Mouse (Mus musculus) midbrain, embryonic 11.5 days (tissue): ENCODE measurements at regions not wholly inside any gene's neighbourhood (a gene's known extent, or its start where the extent isn't known, plus 50 kb on each side); places are given as distances from the start of the nearest gene placed in this dataset.

Experiments
- ATAC-seq: fragments of 200-750 bp; cut with Nextera tagmentation; 2 replicates; pipeline ENCODE4 v1.8.0; 2017; ENCODE audit warnings: moderate TSS enrichment, moderate library complexity; ENCODE audit not compliant: low FRiP score
- DNase-seq: peaks from one replicate; pipeline ENCODE4 v3.0.0; 2015; ENCODE audit warnings: low spot score; ENCODE audit errors: missing footprints
- H3K27ac ChIP-seq: fragments of 300-500 bp; sonication (generic); 2 replicates; pipeline ENCODE4 v1.5.1; 2014; ENCODE audit warnings: low read depth, low read length
- H3K27me3 ChIP-seq: fragments of 300-500 bp; sonication (generic); 2 replicates; pipeline ENCODE4 v1.6.1; 2014; ENCODE audit warnings: mild to moderate bottlenecking, low read length, moderate library complexity, mixed read lengths; ENCODE audit not compliant: control insufficient read depth, insufficient read depth
- H3K36me3 ChIP-seq: fragments of 300-500 bp; sonication (generic); 2 replicates; pipeline ENCODE4 v1.6.1; 2014; ENCODE audit warnings: mild to moderate bottlenecking, low read length, moderate library complexity, mixed read lengths; ENCODE audit not compliant: control insufficient read depth, insufficient read depth
- H3K4me1 ChIP-seq: fragments of 300-500 bp; sonication (generic); 2 replicates; pipeline ENCODE4 v1.6.1; 2014; ENCODE audit warnings: low read length; ENCODE audit not compliant: control insufficient read depth, insufficient read depth
- H3K4me2 ChIP-seq: fragments of 300-500 bp; sonication (generic); 2 replicates; pipeline ENCODE4 v1.6.1; 2014; ENCODE audit warnings: mild to moderate bottlenecking, moderate library complexity
- H3K4me3 ChIP-seq: fragments of 300-500 bp; sonication (generic); 2 replicates; pipeline ENCODE4 v1.5.1; 2014; ENCODE audit warnings: low read depth, low read length
- H3K9ac ChIP-seq: fragments of 300-500 bp; sonication (generic); 2 replicates; pipeline ENCODE4 v1.6.1; 2014; ENCODE audit warnings: low read length
- H3K9me3 ChIP-seq: fragments of 300-500 bp; sonication (generic); 2 replicates; pipeline ENCODE4 v1.6.1; 2016; ENCODE audit warnings: low read length; ENCODE audit not compliant: control insufficient read depth
- WGBS: fragments of 180-500 bp; shearing (Covaris S2); extraction: QIAGEN DNeasy Blood & Tissue Kit; methylation state at CpG from one replicate; pipeline ENCODE4 v1.1.7; 2014; 5-methylcytosine and 5-hydroxymethylcytosine counted together

GRCm38 (mm10) chr12:15536852-15537368 is 279.8 kb downstream of the Trib2 start:
- Histone ChIP-seq H3K4me1 (no peaks in the 10 kb centered on the region), H3K27ac (no peak overlapping the region), H3K4me2 (no peak overlapping the region), H3K4me3 (no peak overlapping the region), H3K36me3 (no peaks in the 10 kb centered on the region), H3K27me3 (no peaks in the 10 kb centered on the region), H3K9ac (no peak overlapping the region), H3K9me3 (no peaks in the 10 kb centered on the region)
- no peak for DNase-seq
- no peak for ATAC-seq
- 80% methylated on average over 8 of the region's 8 CpGs for WGBS

- H3K4me3 ChIP-seq = no peak overlapping the region
Observed at GRCm38 (mm10) chr12:15536247-15536646, 280.5 kb downstream of the Trib2 start.

DNA sequence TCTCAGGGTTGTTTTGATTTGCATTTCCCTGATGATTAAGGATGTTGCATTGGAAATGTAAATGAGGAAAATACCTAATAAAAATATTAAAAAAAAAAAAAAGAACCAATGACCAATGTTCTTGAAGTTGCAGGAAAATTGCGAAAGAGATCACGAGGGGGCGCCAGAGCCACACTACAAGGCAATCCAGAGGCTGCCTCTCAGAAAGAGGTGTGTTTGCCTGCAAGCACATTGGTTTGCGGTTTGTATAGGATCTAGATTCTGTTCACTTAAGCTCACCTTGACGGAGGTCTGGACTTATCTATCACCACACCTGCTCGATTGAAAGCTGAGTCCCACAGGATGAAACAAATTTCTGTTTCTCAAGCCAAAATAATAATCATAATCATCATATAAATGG is 280.9 kb downstream of the Trib2 start:
- 10% methylated on average over 6 of the region's 6 CpGs for WGBS
- Histone ChIP-seq H3K4me2 (no peak overlapping the region), H3K27ac (no peak overlapping the region), H3K27me3 (no peaks in the 10 kb centered on the region), H3K4me3 (no peak overlapping the region), H3K9ac (no peak overlapping the region), H3K36me3 (no peaks in the 10 kb centered on the region), H3K9me3 (no peaks in the 10 kb centered on the region), H3K4me1 (no peaks in the 10 kb centered on the region)
- DNase-seq (peak; percentile 99), ATAC-seq (peak; percentile 70; the same call in 1 of the 2 replicates)

More at GRCm38 (mm10) chr12:15536247-15536646, 280.5 kb downstream of the Trib2 start:
- Histone ChIP-seq H3K36me3 (no peaks in the 10 kb centered on the region), H3K9ac (no peak overlapping the region), H3K27ac (no peak overlapping the region), H3K4me1 (no peaks in the 10 kb centered on the region), H3K9me3 (no peaks in the 10 kb centered on the region), H3K27me3 (no peaks in the 10 kb centered on the region), H3K4me2 (no peak overlapping the region)
- ATAC-seq = no peak; the same call in 1 of the 2 replicates
- DNase-seq = no peak
- 89% methylated on average over 5 of the region's 5 CpGs for WGBS

- 46% methylated on average over 4 of the region's 4 CpGs for WGBS
- no peak for DNase-seq
Observed at GRCm38 (mm10) chr12:15520783-15521407, 295.8 kb downstream of the Trib2 start.

DNA sequence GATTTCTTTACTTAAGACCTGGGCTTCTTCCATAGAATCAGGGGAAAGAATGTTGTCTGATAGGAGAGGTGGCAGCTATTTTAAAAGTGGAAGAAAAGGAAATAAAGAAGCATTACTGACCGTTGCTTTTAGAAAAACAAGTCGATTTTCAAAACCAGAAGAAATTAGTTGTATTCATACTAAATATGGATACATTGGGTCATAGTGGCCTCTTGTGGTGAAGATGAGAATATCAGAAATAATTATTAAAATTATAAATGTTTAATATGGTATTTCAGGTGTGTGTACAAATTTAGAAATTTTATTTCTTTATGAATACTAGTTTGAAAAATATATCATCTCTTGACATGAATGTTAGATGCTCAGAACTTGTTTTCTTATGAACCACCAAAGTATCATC is 304.7 kb downstream of the Trib2 start:
- H3K36me3 ChIP-seq = no peaks in the 10 kb centered on the region
- no peak overlapping the region for H3K9ac ChIP-seq
- no peak overlapping the region for H3K4me3 ChIP-seq
- H3K9me3 ChIP-seq = no peaks in the 10 kb centered on the region
- 67% methylated on average over 2 of the region's 2 CpGs for WGBS
- no peak overlapping the region for H3K27ac ChIP-seq
- no peak overlapping the region for H3K4me2 ChIP-seq
- no peaks in the 10 kb centered on the region for H3K4me1 ChIP-seq
- ATAC-seq = no peak
- no peak for DNase-seq
- H3K27me3 ChIP-seq = no peaks in the 10 kb centered on the region

More at GRCm38 (mm10) chr12:15520783-15521407, 295.8 kb downstream of the Trib2 start:
- no peak for ATAC-seq
- H3K4me3 ChIP-seq = no peak overlapping the region
- no peaks in the 10 kb centered on the region for H3K9me3 ChIP-seq
- H3K4me1 ChIP-seq = no peaks in the 10 kb centered on the region
- no peaks in the 10 kb centered on the region for H3K36me3 ChIP-seq
- H3K27me3 ChIP-seq = no peaks in the 10 kb centered on the region
- no peak overlapping the region for H3K9ac ChIP-seq
- no peak overlapping the region for H3K4me2 ChIP-seq
- H3K27ac ChIP-seq = no peak overlapping the region

DNA sequence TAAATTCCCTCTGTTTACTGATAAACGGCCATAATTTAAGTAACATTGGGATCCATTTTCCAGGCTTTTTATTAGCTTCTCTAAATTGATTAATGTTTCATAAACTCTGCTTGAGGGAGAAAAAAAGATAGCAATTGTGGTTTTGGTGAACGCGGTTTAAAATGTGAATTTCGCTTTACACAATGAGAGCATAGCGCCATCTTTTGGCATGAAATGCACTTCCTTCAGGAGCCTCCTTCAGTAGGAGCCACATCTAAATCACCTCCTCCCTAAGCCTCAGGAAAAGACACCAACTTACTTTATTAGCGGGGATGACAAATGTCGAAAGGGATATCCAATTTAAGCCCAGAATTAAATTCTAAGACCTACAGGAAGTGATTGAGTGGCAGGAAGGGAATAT is 309.1 kb downstream of the Trib2 start:
- H3K9me3 ChIP-seq = no peaks in the 10 kb centered on the region
- H3K27me3 ChIP-seq = no peaks in the 10 kb centered on the region
- H3K9ac ChIP-seq = no peak overlapping the region
- H3K27ac ChIP-seq = no peak overlapping the region
- no peak overlapping the region for H3K4me3 ChIP-seq
- DNase-seq (peak; percentile 89), ATAC-seq (no peak)
- no peak overlapping the region for H3K4me2 ChIP-seq
- WGBS = 28% methylated on average over 7 of the region's 7 CpGs
- H3K36me3 ChIP-seq = no peaks in the 10 kb centered on the region
- H3K4me1 ChIP-seq = no peaks in the 10 kb centered on the region

GRCm38 (mm10) chr12:15493640-15494039 is 323.1 kb downstream of the Trib2 start:
- Histone ChIP-seq H3K36me3 (no peaks in the 10 kb centered on the region), H3K4me2 (no peak overlapping the region), H3K4me3 (no peak overlapping the region), H3K9me3 (no peaks in the 10 kb centered on the region), H3K27ac (no peak overlapping the region), H3K4me1 (no peaks in the 10 kb centered on the region), H3K9ac (no peak overlapping the region), H3K27me3 (no peaks in the 10 kb centered on the region)
- ATAC-seq (no peak), DNase-seq (no peak)
- WGBS = 88% methylated on average over 2 of the region's 2 CpGs

DNA sequence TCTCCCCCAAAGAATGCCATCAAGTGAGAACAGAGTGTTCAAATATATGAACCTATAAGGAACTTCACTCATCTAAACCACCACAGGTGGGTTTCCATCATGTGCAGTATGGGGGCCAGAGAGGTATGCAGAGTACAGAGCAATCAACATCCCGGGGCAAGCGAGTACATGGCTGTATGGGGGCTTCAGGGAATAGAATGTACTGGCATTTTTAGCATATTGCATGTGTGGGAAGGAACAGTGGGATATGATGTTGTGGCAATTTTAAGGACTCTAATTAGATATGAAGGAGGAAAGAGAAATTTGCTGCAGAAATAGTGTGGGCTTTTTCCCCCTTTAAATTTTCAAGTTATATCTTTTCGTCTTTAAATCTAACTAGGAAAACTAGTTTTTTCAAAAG is 344.0 kb downstream of the Trib2 start:
- Histone ChIP-seq H3K9me3 (no peaks in the 10 kb centered on the region), H3K27ac (no peak overlapping the region), H3K27me3 (no peaks in the 10 kb centered on the region), H3K4me2 (no peak overlapping the region), H3K36me3 (no peaks in the 10 kb centered on the region), H3K4me1 (no peaks in the 10 kb centered on the region), H3K9ac (no peak overlapping the region), H3K4me3 (no peak overlapping the region)
- 89% methylated on average over 3 of the region's 3 CpGs for WGBS
- ATAC-seq (no peak), DNase-seq (no peak)

DNA sequence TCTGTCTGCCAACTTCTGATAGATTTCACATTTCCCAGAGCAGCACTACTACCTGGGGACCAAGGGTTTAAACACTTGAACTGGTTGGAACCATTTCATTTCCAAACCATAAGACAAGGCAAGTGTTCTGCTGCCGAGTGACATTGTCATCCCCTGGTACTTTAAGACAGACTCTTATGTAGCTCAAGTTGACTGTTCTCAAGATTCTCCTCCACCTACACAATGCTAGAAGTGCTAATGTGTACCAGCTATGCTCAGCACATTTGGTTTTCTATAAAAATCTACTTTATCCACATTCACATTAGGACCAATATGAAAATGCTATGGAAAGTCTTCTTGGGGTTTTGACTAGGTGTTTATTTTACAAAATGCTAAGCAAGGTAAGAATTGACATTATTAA is 357.3 kb downstream of the Trib2 start:
- DNase-seq (no peak), ATAC-seq (no peak)
- H3K4me2 ChIP-seq = no peak overlapping the region
- H3K9me3 ChIP-seq = no peaks in the 10 kb centered on the region
- no peak overlapping the region for H3K9ac ChIP-seq
- no peaks in the 10 kb centered on the region for H3K27me3 ChIP-seq
- H3K4me3 ChIP-seq = no peak overlapping the region
- H3K4me1 ChIP-seq = no peaks in the 10 kb centered on the region
- H3K36me3 ChIP-seq = no peaks in the 10 kb centered on the region
- 94% methylated on average over 1 of the region's 1 CpGs for WGBS
- no peak overlapping the region for H3K27ac ChIP-seq
